Mouse (Mus musculus): ENCODE results near the gene Maged1. TPM values are rescaled to one million over a fixed set of nuclear protein-coding genes. Genes with fewer than 3 reads are reported as not detected.
A peak's percentile ranks its signal among the peaks of the same experiment; 100 is the strongest.

The Maged1 gene
- 743 and 816 TPM in 2 replicates for polyA plus RNA-seq (2014; fragmentation: Nextera tagmentation; extraction: Ambion mirVana)

DNA sequence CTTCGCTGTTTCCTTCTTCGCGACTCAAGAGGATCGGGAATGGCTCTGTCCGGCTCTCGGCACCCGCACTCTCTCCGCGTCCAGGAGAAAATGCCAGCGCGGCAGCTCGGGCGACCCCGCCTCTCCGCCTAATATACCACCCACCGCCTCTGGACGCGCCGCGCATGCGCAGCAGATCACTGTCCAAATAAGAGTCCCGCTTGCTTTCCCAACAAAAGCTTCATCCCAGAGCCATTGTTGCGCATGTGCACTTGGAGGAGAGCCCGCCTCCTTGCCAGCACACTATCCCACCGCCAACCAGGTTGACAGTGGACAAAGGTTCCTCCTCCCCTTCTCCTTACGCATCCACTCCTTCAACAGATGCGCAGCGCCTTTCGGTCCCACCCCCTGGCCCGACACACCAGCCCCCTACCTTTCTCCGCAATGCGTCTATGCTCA lies at the start of gene Maged1:
Gene Maged1 (minus strand): TSS at position 226 of the 438 bp plus-strand sequence.
- Histone ChIP-seq H3K27ac (ENCODE audit: low read depth, low read length) (peak within 1 kb of the TSS; percentile 81), H3K9ac (ENCODE audit: low read length) (peak within 1 kb of the TSS; percentile 81), H3K27me3 (ENCODE audit: control insufficient read depth, insufficient read depth, low read length) (no peaks in the 10 kb centered on the region), H3K36me3 (ENCODE audit: control insufficient read depth, insufficient read depth, low read length) (peaks cover 2% of the 10 kb centered on the region; the same call in 1 of the 2 replicates), H3K4me2 (ENCODE audit: low read depth, low read length, severe bottlenecking) (peak within 1 kb of the TSS; percentile 49), H3K9me3 (ENCODE audit: control insufficient read depth, low read length) (no peaks in the 10 kb centered on the region), H3K4me3 (ENCODE audit: low read depth, low read length) (peak within 1 kb of the TSS; percentile 60), H3K4me1 (replicated peaks; ENCODE audit: control insufficient read depth, insufficient read depth, low read length) (0 out of 2 replicates have a peak, but pooled peaks cover 3% of the 10 kb centered on the region)
- peak; percentile 89 for ATAC-seq (replicated peaks; ENCODE audit: low FRiP score)
- peak; percentile 94 for DNase-seq (ENCODE audit: low spot score)
- WGBS: 24% methylated on average over 32 of the region's 32 CpGs

DNA sequence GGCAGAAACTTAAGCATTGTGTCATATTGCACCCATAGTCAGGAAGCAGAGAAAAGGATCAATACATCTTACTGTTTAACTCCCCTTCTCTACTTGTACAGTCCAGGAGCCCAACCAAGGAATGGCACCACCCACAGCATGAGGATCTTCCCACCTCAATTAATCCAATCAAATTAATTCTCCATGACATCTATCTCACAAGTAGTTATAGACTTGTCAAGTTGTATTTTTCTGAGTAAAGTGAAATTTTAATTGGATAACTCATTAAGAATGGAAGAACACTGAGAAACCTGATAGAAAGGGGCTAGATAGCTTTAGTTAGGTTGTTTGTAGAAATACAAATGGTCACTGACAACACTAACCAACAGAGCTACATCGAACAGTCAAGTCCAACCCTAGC lies 38.3 kb upstream of the Maged1 start:
- no peaks in the 10 kb centered on the region for H3K36me3 ChIP-seq (ENCODE audit: control insufficient read depth, insufficient read depth, low read length)
- H3K9me3 ChIP-seq (ENCODE audit: control insufficient read depth, low read length): no peaks in the 10 kb centered on the region
- no peaks in the 10 kb centered on the region for H3K4me1 ChIP-seq (replicated peaks; ENCODE audit: control insufficient read depth, insufficient read depth, low read length)
- H3K9ac ChIP-seq (ENCODE audit: low read length): no peak overlapping the region
- no peak for DNase-seq (ENCODE audit: low spot score)
- H3K4me3 ChIP-seq (ENCODE audit: low read depth, low read length): no peak overlapping the region
- 81% methylated on average over 1 of the region's 1 CpGs for WGBS
- ATAC-seq (replicated peaks; ENCODE audit: low FRiP score): no peak
- H3K27ac ChIP-seq (ENCODE audit: low read depth, low read length): no peak overlapping the region
- no peak overlapping the region for H3K4me2 ChIP-seq (ENCODE audit: low read depth, low read length, severe bottlenecking)
- H3K27me3 ChIP-seq (ENCODE audit: control insufficient read depth, insufficient read depth, low read length): no peaks in the 10 kb centered on the region

DNA sequence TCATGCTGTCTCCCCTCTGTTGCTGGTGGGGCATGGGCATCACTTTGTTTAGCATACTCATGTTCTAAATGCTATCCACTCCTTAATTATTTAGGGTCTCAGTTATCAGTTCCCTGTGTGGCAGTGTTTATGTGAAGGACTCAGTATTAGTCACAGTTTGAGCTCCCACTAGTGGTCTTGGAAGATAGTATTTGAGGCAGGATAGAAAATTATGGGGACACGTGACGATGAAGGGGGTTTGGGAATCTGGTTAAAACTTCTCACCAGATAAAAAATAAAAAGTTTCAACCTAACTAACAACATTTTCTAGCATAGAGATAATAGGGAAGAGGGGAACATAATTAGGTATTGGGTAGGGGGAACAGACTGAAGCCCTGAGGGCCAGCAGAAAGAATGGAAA lies 22.8 kb upstream of the Maged1 start:
- Histone ChIP-seq H3K9me3 (ENCODE audit: control insufficient read depth, low read length) (no peaks in the 10 kb centered on the region), H3K4me1 (replicated peaks; ENCODE audit: control insufficient read depth, insufficient read depth, low read length) (no peaks in the 10 kb centered on the region), H3K36me3 (ENCODE audit: control insufficient read depth, insufficient read depth, low read length) (no peaks in the 10 kb centered on the region), H3K27ac (ENCODE audit: low read depth, low read length) (no peak overlapping the region), H3K9ac (ENCODE audit: low read length) (no peak overlapping the region), H3K4me2 (ENCODE audit: low read depth, low read length, severe bottlenecking) (no peak overlapping the region), H3K4me3 (ENCODE audit: low read depth, low read length) (no peak overlapping the region), H3K27me3 (ENCODE audit: control insufficient read depth, insufficient read depth, low read length) (no peaks in the 10 kb centered on the region)
- ATAC-seq (replicated peaks; ENCODE audit: low FRiP score) (no peak), DNase-seq (ENCODE audit: low spot score) (no peak)
- WGBS: 83% methylated on average over 2 of the region's 2 CpGs

DNA sequence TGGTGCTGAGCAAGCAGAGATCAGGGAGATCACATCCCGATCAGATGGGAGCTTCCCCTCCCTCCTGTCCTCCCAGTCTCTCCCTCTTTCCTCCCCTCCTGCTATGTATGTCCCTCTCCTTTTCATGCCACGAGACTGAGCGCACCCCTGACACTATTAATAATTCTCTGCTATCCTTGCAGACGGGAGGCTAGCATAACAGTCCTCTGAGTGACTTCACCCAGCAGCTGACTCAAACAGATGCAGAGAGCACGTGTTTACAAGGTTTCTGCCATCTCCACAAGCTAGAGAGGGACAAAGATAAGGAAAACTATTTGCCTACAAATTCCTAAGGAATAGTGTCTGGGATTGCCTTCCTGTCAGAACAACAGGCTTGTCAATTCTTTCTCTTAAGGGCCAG lies 20.4 kb upstream of the Maged1 start:
- 47% methylated on average over 5 of the region's 5 CpGs for whole genome bisulfite sequencing

DNA sequence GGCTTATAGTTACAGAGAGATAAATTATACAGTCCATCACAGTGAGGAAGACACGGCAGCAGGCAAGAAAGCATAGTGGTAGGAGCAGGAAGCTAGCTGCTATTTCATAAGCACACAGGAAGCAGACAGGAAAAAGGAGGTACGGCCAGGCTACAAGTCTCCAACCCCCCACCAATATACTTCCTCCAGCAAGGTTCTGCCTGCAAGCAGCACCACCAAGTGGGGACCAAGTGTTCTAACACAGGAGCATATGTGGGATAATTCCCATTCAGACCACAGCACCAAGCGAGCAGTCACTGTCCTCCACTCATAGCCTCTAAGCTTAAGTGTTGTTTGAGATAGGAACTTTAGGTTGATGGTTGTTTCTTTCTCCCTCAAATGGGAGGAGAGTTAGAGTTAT lies 6.3 kb upstream of the Maged1 start:
- Histone ChIP-seq H3K27ac (ENCODE audit: low read depth, low read length) (no peak overlapping the region), H3K9ac (ENCODE audit: low read length) (no peak overlapping the region), H3K4me2 (ENCODE audit: low read depth, low read length, severe bottlenecking) (no peak overlapping the region), H3K36me3 (ENCODE audit: control insufficient read depth, insufficient read depth, low read length) (no peaks in the 10 kb centered on the region), H3K4me1 (replicated peaks; ENCODE audit: control insufficient read depth, insufficient read depth, low read length) (no peaks in the 10 kb centered on the region), H3K27me3 (ENCODE audit: control insufficient read depth, insufficient read depth, low read length) (no peaks in the 10 kb centered on the region), H3K9me3 (ENCODE audit: control insufficient read depth, low read length) (no peaks in the 10 kb centered on the region), H3K4me3 (ENCODE audit: low read depth, low read length) (no peak overlapping the region)
- 71% methylated on average over 3 of the region's 3 CpGs for whole genome bisulfite sequencing
- ATAC-seq (replicated peaks; ENCODE audit: low FRiP score) (no peak), DNase-seq (ENCODE audit: low spot score) (no peak)

More for the DNA sequence above, 20.4 kb upstream of the Maged1 start:
- H3K4me1 ChIP-seq (replicated peaks; ENCODE audit: control insufficient read depth, insufficient read depth, low read length): no peaks in the 10 kb centered on the region
- H3K36me3 ChIP-seq (ENCODE audit: control insufficient read depth, insufficient read depth, low read length): no peaks in the 10 kb centered on the region
- no peak for DNase-seq (ENCODE audit: low spot score)
- no peak overlapping the region for H3K27ac ChIP-seq (ENCODE audit: low read depth, low read length)
- H3K27me3 ChIP-seq (ENCODE audit: control insufficient read depth, insufficient read depth, low read length): no peaks in the 10 kb centered on the region
- no peak overlapping the region for H3K9ac ChIP-seq (ENCODE audit: low read length)
- no peak overlapping the region for H3K4me3 ChIP-seq (ENCODE audit: low read depth, low read length)
- H3K9me3 ChIP-seq (ENCODE audit: control insufficient read depth, low read length): no peaks in the 10 kb centered on the region
- ATAC-seq (replicated peaks; ENCODE audit: low FRiP score): no peak
- H3K4me2 ChIP-seq (ENCODE audit: low read depth, low read length, severe bottlenecking): no peak overlapping the region

DNA sequence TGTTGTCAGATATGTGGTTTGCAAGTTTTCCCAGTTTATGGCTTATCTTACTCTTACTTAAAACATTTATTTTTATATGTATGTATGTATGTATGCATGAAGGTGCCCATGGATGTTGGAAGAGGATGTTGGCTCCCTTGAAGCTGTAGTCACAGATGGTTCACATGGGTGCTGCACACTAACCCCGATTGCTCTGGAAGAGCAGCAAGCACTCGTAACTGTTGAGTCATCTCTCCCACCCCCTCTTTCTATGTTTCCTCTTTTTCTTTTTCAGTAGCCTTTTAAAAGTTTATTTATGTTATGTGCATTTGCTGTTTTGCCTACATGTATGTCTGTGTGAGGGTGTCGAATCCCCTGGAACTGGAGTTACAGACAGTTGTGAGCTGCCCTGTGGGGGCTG lies 4.0 kb upstream of the Maged1 start:
- DNase-seq (ENCODE audit: low spot score): no peak
- WGBS: 92% methylated on average over 3 of the region's 3 CpGs
- no peaks in the 10 kb centered on the region for H3K9me3 ChIP-seq (ENCODE audit: control insufficient read depth, low read length)
- no peak overlapping the region for H3K4me2 ChIP-seq (ENCODE audit: low read depth, low read length, severe bottlenecking)
- H3K36me3 ChIP-seq (ENCODE audit: control insufficient read depth, insufficient read depth, low read length): no peaks in the 10 kb centered on the region
- no peak overlapping the region for H3K27ac ChIP-seq (ENCODE audit: low read depth, low read length)
- no peaks in the 10 kb centered on the region for H3K27me3 ChIP-seq (ENCODE audit: control insufficient read depth, insufficient read depth, low read length)
- H3K9ac ChIP-seq (ENCODE audit: low read length): no peak overlapping the region
- no peak overlapping the region for H3K4me3 ChIP-seq (ENCODE audit: low read depth, low read length)
- 0 out of 2 replicates have a peak, but pooled peaks cover 3% of the 10 kb centered on the region for H3K4me1 ChIP-seq (replicated peaks; ENCODE audit: control insufficient read depth, insufficient read depth, low read length)
- ATAC-seq (replicated peaks; ENCODE audit: low FRiP score): no peak

DNA sequence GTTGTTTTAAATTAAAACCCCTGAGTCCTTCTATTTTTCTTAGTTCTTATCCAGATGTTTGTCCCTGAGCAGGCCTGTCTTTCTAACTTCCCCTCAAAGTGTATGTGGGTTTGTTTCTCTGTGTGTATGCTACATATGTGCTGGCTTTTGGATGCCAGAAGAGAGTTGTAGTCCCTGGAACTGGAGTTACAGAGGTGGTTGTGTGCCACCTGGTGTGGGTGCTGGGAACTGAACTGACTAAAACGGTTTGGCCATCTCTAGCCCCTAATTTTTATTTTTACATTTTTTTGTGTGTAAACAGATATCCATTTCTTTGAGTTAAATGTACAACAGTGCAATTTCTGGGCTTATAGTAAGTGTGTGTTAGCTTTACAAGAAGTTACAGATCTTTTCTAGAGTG lies 3.0 kb upstream of the Maged1 start:
- H3K36me3 ChIP-seq (ENCODE audit: control insufficient read depth, insufficient read depth, low read length): no peaks in the 10 kb centered on the region; the same call in 1 of the 2 replicates
- H3K27me3 ChIP-seq (ENCODE audit: control insufficient read depth, insufficient read depth, low read length): no peaks in the 10 kb centered on the region
- H3K4me3 ChIP-seq (ENCODE audit: low read depth, low read length): no peak overlapping the region
- no peak overlapping the region for H3K27ac ChIP-seq (ENCODE audit: low read depth, low read length)
- WGBS: 11% methylated on average over 1 of the region's 1 CpGs
- H3K4me2 ChIP-seq (ENCODE audit: low read depth, low read length, severe bottlenecking): no peak overlapping the region
- DNase-seq (ENCODE audit: low spot score): no peak
- no peaks in the 10 kb centered on the region for H3K9me3 ChIP-seq (ENCODE audit: control insufficient read depth, low read length)
- H3K4me1 ChIP-seq (replicated peaks; ENCODE audit: control insufficient read depth, insufficient read depth, low read length): 0 out of 2 replicates have a peak, but pooled peaks cover 3% of the 10 kb centered on the region
- H3K9ac ChIP-seq (ENCODE audit: low read length): no peak overlapping the region
- no peak for ATAC-seq (replicated peaks; ENCODE audit: low FRiP score)

DNA sequence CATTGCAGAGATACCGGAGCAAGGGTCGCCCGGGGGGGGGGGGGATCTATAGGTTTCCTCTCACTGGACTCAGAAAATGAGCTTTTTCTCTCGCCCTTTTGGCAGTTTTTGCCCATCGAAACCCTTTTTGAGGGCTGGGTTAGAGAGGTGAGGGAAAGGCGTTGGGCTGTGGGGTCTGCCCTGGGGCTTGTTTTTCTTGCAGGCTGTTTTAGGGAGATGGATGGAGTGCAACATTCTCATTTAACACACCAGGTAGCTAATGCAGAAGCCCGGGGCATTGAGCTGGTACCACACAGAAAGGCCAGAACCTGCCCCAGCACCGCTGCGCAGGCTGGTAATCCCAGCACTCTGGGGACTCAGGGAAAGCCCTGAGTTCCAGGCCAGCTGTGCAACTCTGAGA lies 593 bp upstream of the Maged1 start:
- peak; percentile 52 for DNase-seq (ENCODE audit: low spot score)
- 25% methylated on average over 9 of the region's 9 CpGs for WGBS

DNA sequence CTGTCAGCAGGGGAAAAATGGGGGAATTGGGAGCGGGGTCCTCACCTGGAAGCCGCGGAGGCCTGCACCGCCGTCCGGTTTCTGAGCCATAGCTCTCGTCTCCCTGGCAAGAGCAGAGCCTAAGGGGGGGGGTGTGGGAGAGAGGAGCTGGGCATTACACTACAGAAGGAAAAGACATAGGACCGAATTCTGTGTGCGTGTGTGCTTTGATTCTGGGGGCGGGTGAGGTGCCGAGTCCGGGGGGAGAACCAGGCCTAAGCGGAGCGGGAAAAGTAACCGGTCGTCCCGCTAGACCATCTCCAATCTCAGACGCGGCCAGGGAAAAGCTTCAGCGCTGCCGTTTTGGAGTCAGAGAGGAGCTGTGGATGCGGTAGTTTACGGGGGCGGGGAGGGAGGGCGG lies 737 bp downstream of the Maged1 start:
- ATAC-seq (replicated peaks; ENCODE audit: low FRiP score) (peak; percentile 0; the same call in 1 of the 2 replicates), DNase-seq (ENCODE audit: low spot score) (peak; percentile 55)
- H3K9ac ChIP-seq (ENCODE audit: low read length): peak overlapping the region; percentile 81
- peaks cover 2% of the 10 kb centered on the region; the same call in 1 of the 2 replicates for H3K36me3 ChIP-seq (ENCODE audit: control insufficient read depth, insufficient read depth, low read length)
- peak overlapping the region; percentile 60 for H3K4me3 ChIP-seq (ENCODE audit: low read depth, low read length)
- 0 out of 2 replicates have a peak, but pooled peaks cover 3% of the 10 kb centered on the region for H3K4me1 ChIP-seq (replicated peaks; ENCODE audit: control insufficient read depth, insufficient read depth, low read length)
- peak overlapping the region; percentile 81 for H3K27ac ChIP-seq (ENCODE audit: low read depth, low read length)
- H3K9me3 ChIP-seq (ENCODE audit: control insufficient read depth, low read length): no peaks in the 10 kb centered on the region
- peak overlapping the region; percentile 49 for H3K4me2 ChIP-seq (ENCODE audit: low read depth, low read length, severe bottlenecking)
- 18% methylated on average over 25 of the region's 25 CpGs for WGBS
- no peaks in the 10 kb centered on the region for H3K27me3 ChIP-seq (ENCODE audit: control insufficient read depth, insufficient read depth, low read length)

More for the DNA sequence above, 593 bp upstream of the Maged1 start:
- H3K9ac ChIP-seq (ENCODE audit: low read length): peak overlapping the region; percentile 52
- no peak for ATAC-seq (replicated peaks; ENCODE audit: low FRiP score)
- no peaks in the 10 kb centered on the region; the same call in 1 of the 2 replicates for H3K36me3 ChIP-seq (ENCODE audit: control insufficient read depth, insufficient read depth, low read length)
- H3K4me3 ChIP-seq (ENCODE audit: low read depth, low read length): peak overlapping the region; percentile 60
- peak overlapping the region; percentile 78 for H3K27ac ChIP-seq (ENCODE audit: low read depth, low read length)
- H3K27me3 ChIP-seq (ENCODE audit: control insufficient read depth, insufficient read depth, low read length): no peaks in the 10 kb centered on the region
- H3K9me3 ChIP-seq (ENCODE audit: control insufficient read depth, low read length): no peaks in the 10 kb centered on the region
- 0 out of 2 replicates have a peak, but pooled peaks cover 3% of the 10 kb centered on the region for H3K4me1 ChIP-seq (replicated peaks; ENCODE audit: control insufficient read depth, insufficient read depth, low read length)
- H3K4me2 ChIP-seq (ENCODE audit: low read depth, low read length, severe bottlenecking): peak overlapping the region; percentile 45; the same call in 1 of the 2 replicates

All from forebrain, embryonic 11.5 days (tissue).